Mouse (Mus musculus): Measurements from ENCODE around the gene Cyp2c38.
"Not testable (repeated sequence)": the region's sequence is repeated elsewhere in the genome, so short reads cannot be mapped to it uniquely, and the experiment has no call there.

The Cyp2c38 gene

GRCm38 (mm10) chr19:39462941-39463340, at the start of gene Cyp2c38:
Gene Cyp2c38 (minus strand): TSS chr19:39463075.
- no peak for DNase-seq (ENCODE audit: low spot score in 2 of 2)

- DNase-seq (ENCODE audit: low spot score in 2 of 2) = no peak
These were observed 47.7 kb upstream of the Cyp2c38 start, which contains the start of gene Cyp2c39 for GRCm38 (mm10) chr19:39510534-39510933. Gene Cyp2c39 (plus strand): TSS chr19:39510862.

- DNase-seq (ENCODE audit: low spot score in 2 of 2) = no peak
These were observed 46.7 kb upstream of the Cyp2c38 start for GRCm38 (mm10) chr19:39509533-39509932.

- DNase-seq (ENCODE audit: low spot score in 2 of 2) = no peak
These were observed 43.5 kb upstream of the Cyp2c38 start for GRCm38 (mm10) chr19:39506341-39506740.

- DNase-seq (ENCODE audit: low spot score in 2 of 2) = not testable (repeated sequence)
These were observed 21.1 kb upstream of the Cyp2c38 start for GRCm38 (mm10) chr19:39483961-39484360.

- no peak for DNase-seq (ENCODE audit: low spot score in 2 of 2)
These were observed 1.0 kb upstream of the Cyp2c38 start for GRCm38 (mm10) chr19:39463923-39464322.

All from urinary bladder, postnatal 4 days (tissue).